Mouse (Mus musculus) thymus, postnatal 25 days (tissue): ENCODE results near the gene Myh7.
A peak's percentile ranks its signal among the peaks of the same experiment; 100 is the strongest.

ENCODE experiments used
- DNase-seq: peaks from one replicate; pipeline ENCODE4 v3.0.0; 2022

The Myh7 gene

DNA sequence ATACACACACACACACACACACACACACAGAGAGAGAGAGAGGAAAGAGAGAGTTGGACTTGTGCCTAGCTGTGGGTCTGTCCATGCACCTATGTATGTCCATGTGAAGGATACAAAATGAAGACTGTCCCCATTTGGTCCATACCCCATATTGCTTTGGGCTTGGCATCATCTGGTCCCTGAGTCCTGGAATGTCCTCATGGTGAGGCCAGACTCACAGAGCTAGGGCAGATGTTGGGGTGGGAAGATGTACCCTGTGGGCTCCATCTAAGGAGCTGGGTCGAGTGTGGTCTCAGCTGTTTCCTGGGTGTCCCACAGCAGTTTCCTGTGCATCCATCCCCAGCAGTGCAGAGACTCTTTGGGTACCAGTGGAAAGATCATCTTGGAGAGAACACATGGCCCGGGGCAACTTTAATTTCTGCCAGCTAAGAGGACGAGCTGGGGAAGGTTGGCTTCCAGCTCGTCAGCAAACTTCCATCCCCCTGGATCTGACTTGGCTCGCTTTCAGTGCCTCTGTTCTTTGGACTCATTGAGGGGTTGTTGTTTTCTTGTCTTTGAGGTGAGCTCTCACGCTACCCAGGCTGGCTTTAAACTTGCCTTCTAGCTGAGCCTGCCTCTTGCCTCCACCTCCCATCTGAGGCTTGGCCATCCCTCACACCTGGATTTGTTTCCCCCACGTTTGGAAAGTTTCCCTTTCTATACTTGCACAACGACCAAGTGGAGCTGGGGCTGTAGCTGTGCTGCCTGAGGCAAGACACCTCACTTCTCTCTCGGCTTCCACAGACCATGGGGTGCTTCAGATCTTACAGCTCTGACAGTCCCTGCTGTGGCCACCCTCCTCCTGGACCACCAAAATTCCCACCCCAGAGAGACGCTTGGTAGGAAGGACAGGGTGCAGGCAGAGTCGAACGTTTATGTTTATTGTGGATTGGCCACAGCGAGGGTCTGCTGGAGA, 53.1 kb downstream of the Myh7 start:
- no peak for DNase-seq

DNA sequence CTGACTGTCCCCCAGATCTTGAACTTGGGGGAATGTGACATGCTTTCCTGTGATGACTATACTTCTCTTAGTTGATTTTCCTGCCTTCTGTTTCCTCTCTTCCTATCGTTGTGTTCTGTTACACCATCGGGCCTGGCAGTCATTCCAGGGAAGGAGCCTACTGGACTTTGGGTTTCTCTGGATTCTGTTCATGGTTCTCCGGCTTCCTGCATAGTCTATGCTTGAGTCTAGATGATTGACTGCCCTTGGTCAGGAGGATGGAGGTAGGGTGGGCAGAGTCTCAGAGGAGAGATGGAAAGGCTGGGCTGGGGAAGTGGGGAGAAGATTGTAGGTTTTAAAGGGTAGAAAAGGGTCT, 54.3 kb downstream of the Myh7 start:
- DNase-seq: no peak

DNA sequence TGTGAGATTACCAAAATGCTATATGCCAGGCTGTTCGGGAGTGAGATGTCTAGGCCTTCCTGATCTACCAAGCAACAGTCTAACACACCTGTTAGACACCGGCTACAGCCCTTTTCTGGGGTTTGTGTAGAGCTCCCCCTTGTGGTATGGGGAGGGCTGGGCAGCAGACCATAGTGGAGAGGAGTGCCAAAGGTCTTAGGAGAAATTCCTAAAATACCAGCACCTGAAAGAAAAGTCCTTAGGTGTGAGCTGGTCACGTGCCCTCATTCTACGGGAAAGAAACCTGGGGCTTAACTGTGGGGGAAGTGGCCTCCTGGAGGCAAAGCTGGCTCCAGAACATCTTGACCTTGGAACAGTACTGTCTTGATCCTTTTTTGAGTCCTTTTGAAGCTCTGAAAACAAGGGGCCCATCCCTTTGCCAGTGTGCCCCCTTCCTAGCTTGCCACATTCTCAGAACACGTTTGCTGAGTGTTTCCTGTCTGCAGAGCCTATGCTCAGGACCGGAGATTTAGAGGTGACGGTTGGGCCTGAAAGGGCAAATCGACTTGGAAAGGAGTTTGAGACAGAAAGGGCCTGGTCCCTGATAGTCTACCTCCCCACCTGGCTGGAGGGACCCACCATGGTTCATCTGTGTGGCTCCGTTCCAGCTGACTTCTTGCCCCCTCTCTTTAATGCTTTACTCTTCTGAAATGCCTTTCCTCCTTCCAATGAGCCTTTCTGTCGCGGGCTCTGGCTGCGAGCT, 54.8 kb downstream of the Myh7 start:
- DNase-seq: peak; percentile 71

DNA sequence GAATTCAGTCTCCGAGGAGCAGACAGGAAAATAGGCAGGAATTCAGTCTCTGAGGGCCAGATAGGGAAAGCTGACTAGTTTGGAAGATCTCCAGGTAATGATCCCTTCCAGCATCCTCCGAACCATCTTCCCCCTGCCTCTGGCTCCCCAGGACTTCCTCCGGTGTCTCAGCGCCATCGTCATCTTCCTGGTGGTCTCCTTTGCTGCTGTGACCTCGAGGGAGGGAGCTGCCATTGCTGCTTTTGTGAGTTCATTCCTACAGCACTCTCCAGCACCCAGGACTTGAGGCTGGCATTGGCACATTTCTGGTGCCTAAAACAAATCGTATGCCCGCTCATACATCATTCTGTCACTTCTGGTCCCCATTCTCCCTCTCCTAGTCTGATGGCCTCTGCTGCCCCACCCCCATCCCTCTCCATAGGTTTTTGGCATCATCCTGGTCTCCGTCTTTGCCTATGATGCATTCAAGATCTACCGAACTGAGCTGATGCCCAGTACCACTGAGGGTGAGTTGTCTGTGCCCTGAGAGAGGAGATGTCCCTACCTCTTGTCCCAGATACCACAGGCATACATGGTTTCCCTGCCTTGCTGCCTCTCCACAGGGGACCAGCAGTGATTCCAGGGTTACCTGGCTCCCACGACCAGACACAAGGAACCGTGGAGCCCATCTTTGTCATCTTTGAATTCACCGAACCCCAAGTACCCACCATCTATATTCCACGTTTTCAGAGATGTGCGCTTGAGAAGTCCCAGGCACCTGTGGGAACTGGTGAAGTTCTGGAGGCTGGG, 55.8 kb downstream of the Myh7 start:
- DNase-seq: no peak

DNA sequence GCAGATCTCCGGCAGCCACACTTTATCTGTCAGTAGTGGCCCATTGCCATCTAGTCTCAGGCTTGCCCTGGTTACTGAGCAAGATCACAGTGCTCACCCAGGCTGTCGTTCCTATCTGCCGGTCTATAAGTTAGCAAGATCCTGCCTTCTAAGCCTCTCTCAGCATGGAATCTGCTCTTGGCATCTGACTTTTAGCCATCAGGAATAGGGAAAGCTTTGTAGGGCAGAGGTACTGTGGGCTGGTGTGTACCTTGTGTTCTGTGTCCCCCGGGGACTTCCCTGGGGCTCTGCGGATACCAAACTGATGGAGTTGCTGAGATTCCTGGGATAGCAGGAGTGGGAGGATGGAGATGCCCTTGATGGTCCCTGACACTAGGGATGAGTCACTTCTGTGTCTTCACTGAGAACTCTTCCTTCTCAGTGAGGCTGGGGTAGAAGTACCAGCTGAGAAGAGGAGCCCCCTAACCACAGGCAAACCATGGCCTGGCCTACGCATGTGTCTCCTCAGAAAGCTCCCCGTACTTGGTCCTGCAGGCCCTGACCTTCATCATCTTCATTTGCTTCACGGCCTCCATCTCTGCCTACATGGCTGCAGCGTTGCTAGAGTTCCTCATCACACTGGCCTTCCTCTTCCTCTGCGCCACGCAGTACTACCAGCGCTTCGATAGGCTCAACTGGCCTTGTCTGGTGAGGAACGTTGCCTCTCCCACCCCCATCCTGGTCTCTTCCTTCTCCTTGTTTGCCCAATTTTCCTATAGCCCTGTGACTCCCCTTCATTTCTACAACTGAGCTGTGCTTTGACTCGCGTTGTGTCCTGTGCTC, 56.9 kb downstream of the Myh7 start:
- no peak for DNase-seq

DNA sequence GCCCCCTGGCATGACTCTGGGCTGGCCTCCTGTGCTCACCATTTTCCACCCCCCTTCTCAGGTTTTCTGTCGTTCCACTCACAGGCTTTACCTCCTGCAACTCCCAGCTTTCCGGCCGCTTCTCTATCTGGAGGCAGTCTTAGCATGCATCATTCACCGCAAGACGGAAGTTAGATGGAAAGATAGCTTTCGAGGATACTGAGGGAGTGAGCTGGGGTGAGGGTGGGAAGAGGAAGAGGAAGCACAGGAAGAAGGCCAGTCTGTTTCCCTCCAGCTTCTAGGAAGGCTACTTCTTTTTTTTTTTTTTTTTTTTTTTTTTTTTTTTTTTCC, 57.6 kb downstream of the Myh7 start:
- DNase-seq: no peak

DNA sequence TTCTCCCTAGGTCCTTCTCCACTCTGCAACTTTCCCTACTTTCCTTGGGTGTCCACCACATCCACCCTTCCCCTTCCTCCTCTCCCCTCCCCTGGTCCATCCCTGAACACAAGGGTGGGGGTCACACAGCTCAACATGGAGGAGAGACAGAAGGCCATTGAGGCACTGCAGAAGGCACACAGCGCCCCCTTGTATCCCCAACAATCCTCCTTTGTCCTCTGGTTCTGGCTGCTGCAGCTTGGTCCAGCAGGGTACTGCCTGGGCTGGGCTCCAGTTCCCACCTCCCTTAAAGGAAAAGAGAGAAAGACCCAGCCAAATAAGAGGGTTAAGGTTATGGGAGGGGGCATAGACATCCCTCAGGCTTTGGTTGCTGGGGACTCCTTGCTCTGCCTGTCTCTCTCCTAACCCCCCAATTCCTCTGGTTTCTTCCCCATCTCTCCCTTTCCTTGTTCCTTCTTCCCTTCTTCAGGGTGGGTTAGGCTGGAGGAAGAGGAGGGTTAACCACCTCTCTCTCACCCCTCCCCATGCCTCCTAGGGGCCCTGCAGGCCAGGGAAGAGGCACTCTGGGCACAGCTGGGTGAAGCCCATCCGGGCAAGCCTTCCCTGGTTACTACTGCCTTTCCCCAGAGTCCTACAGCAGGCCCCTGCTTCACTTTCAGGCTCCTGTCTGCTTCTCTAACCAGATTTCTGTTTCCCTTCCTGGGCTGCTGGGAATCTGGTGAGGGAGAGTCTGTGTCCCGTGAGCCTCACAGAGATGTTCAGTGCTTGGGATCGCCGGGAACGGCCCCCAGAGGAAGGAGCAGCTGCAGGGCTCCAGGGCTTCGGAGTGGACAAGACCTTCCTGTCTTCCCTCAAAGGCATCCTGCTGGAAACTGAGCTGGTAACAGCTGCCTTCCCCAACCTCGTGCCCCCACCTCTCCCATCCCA, 58.3 kb downstream of the Myh7 start, which contains the start of gene Cmtm5:
Gene Cmtm5, plus strand, starts transcription at position 358 of the 927 bp plus-strand sequence.
- no peak for DNase-seq

DNA sequence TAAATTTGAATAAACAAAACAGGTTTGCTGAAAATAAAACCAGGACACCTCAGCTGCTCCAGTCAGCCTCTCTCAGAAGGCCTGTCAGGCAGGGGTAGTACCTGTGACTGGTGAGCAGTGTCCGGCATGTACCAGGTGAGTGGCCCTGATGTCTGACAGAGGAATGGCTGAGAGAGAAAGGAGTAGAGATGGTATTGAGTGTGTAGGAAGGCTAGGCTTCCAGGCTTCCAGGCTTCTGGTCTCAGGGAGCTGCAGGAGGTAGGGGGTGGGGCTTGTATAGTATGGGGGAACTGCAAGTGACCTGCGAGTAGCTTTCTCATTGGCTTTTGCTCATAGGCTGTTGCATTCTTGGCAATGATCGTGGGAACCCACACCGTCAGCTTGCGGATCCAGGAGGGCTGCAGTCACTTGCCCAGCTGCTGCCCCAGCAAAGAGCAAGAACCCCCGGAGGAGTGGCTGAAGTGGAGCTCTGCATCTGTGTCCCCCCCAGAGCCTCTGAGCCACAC, 61.7 kb downstream of the Myh7 start, which contains the start of gene Il25:
Gene Il25, plus strand, starts transcription at position 51 of the 506 bp plus-strand sequence.
- no peak for DNase-seq

DNA sequence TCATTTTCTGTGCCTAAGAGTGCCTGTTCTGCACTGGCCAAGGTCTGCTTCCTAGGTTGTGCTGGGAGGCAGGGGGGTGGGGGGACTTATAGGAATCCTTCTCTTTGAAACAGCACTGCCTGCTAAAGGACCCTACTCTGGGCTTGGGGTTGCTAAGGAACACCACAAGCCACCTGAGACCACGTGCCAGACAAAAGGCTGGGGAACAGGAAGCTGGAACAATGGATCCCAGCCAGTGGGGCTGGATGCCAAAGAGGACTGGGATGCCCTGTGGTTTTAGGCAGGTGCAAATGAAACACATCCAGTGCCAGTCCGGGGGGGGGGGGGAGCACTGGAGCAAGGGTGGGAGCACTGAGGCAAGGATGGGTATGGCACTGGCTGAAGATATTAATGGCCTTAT, 64.0 kb downstream of the Myh7 start:
- no peak for DNase-seq

DNA sequence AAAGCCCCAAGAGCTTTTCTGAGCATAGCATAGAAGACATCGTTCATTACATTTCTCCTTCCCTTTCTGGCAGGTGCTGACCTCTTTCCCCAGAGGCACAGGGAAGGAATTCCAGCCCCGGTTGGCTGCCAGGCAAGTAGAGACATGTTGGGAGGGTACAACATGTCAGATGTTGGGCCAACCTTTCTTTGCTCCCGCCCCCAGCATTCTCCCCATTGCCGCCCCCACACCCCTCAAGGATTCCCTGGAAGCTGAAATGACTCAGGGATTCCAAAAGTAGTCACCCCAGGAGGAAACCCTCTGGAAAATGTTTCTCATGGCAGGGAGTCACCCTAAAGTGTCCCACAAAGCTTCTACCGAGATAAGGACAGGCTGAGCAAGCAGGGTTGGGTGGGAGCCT, 64.6 kb downstream of the Myh7 start:
- no peak for DNase-seq

DNA sequence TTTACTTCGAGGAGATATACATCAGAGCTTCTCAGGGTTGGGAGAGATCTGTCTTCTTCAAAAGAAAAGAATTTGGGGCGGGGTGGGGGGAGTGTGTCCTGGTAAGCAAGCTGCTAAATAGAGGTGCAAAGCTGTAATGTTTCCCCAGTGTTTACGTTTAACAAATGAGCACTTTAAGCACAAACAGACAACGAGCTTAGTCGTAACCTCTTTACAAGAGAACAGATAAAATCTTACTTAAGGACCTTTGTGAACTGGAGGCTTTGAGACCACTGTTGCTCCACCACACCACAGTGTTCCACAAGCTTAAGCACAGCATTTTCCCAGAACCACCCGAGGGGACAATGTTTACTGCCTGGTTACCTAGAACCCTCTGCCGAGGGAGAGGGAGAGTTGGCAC, 67.1 kb downstream of the Myh7 start:
- no peak for DNase-seq

DNA sequence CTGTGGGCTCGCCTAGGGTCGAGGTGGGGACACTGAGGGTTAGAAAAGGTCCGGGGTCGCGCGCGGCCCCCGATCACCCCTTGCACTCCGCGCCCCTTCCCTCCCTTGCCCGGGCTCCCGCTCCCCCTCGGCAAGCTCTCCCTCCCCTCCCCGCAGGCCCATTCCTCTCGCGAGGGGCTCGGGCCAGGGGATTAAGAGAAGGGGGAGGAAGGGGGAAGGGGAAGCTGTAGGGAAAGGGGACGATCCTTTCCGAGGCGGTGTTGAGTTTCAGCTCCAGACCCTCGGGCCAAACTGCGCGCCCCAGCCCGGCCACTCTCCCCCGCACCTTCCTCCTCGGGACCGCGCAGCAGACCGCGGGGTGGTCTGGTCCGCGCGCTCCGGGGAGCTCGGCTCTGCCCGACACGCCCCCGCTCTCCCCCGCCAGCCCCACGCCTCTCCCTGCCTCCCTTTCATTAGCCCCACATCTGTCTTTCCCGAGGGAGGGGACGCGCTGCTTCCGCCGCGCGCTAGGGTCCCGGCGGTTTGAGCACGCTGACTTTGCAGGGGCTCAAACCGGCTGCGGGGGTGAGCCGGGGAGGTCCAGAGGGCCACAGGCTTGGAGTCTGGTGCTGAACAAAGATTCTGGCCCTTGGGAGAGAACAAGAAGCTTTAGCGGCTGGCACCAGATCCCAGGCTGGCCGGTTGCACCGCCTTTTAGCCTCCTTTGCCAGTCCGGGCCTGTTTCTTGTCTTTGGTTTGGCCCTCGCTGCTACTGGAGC, 67.8 kb downstream of the Myh7 start:
- DNase-seq: no peak

DNA sequence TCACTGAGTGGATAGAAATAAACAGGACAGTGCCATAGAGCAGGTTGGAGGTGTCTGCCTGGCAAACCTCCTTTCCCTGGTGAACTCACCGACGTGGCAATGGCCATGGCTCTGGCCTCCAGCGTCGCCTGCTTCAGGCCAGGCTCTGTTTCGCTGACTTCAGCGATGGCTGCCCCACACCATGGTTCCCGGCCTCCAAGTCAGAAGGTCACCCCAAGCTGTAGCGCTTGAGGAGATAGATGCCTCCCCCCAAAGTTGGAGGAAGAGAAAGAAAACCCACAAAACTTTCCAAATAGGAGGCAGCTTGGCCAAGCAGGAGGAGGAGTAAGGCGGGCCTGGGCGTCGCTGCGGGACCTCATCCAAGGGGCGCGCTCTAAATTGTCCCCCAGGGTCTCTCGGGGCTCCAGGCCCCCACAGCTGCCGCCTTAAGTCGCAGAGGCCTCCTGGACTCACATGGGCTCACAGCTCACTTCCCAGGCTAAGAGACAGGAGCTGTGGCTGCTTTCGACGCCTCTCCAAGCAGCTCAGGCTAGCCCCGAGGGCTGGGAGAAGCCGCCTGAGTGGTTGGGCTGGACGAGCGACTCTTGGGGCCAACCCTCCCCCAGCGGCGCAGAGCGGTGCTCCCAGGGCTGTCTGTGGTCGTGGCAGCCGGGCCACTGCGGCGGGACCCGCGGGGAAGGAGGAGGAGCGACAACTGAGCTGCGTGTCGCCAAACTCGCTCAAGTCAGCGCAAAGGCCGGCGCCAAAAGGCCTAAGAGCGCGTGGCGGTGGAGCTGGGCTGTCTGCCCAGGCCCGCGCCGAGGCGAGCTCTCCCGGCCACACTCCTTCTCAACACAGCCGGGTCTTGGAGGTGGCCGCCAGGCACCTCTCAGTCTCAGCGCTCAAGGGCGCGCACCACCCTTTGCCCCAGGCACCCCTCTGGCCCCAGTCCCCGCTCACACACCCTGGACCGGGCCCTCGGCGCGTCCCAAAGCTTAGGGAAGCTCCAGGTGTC, 68.8 kb downstream of the Myh7 start, which contains the start of gene Efs:
Gene Efs, minus strand, starts transcription at position 778 of the 994 bp plus-strand sequence.
- DNase-seq: no peak

DNA sequence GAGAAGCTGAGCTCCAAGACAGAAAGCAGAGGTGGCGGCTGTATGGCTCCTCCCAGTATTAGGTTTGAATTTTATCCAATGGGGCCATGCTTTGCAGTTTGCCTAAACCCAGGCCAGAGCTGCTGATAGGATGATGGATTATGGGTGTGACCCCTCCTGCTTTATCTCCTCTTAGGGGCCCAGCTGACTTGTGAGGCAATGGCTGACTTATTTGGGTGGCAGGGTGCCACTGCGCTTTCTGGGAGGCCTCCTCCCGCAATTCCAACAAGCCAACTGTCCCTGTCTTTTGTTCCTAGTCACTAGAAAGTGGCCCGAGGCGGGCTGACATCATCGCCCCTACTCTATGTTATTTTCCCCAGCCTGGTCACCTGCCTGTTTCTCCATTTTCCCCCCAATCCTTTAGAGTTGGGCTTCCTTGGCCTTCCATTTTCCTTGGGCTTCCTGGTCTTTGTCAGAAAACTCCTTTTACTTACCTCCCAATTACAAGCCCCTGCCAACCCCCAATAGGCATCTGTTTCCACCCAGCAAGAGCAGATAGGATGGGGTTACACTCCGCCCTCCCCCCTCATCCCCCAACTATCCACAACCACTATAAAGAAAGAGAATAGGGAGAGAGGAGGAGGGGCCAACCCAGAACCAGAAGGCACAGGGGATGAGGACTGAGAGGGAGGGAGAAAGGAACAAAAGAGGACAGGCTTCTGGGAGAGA, 69.6 kb downstream of the Myh7 start:
- no peak for DNase-seq
